27 mouse cellular contexts compared by ENCODE assay signal in genomic region chr11:60436618-60437017, GRCm38 (mm10). TPM values are rescaled to one million over a fixed set of nuclear protein-coding genes. Genes with fewer than 3 reads are reported as not detected.
DNase-seq lines count a peak whose midpoint lies in the region; ATAC-seq and TF ChIP-seq lines count a peak whose summit lies in the region.
"Had no signal": no experiment of that assay in that cellular context is flagged by ENCODE, and none has a peak within 500 bp of the region (broad histone marks: within the 10 kb centered on the region; RNA-seq: fewer than 3 reads in every experiment).

No protein-coding gene starts in this region.

- H3ac ChIP-seq in myocyte (ENCODE audit: control insufficient read depth, insufficient read length) = no peak overlapping the region

- no peak for TF ChIP-seq POLR2A in myocyte (IDR thresholded peaks at IDR 0.05; ENCODE audit: insufficient read length, low read depth)

- peak overlapping the region; percentile 71 for H3K4me3 ChIP-seq in megakaryocyte, embryonic 14.5 days (replicated peaks)
- no peak overlapping the region for H3K4me3 ChIP-seq in myocyte
- H3K4me3 ChIP-seq: embryonic facial prominence, embryonic 13.5 days; erythroblast, embryonic 14.5 days; forebrain, embryonic 12.5 days; heart, adult 2 months; heart, embryonic 12.5 days; hindbrain, embryonic 13.5 days; liver, embryonic 15.5 days; lung, embryonic 15.5 days; midbrain, embryonic 12.5 days; stomach, embryonic 15.5 days had no signal

- H3K27me3 ChIP-seq in megakaryocyte, embryonic 14.5 days (replicated peaks) = no peaks in the 10 kb centered on the region
- no peaks in the 10 kb centered on the region for H3K27me3 ChIP-seq in myocyte (ENCODE audit: control insufficient read depth, insufficient read depth, insufficient read length)
- H3K27me3 ChIP-seq: embryonic facial prominence, embryonic 13.5 days; forebrain, embryonic 12.5 days; heart, embryonic 12.5 days; hindbrain, embryonic 13.5 days; liver, embryonic 15.5 days; lung, embryonic 15.5 days; midbrain, embryonic 12.5 days; stomach, embryonic 15.5 days had no signal

- H3K36me3 ChIP-seq in megakaryocyte, embryonic 14.5 days (replicated peaks; ENCODE audit: low read length) = peaks cover 88% of the 10 kb centered on the region
- peaks cover 15% of the 10 kb centered on the region for H3K36me3 ChIP-seq in myocyte (ENCODE audit: control insufficient read depth, insufficient read depth)

- no peaks in the 10 kb centered on the region for H3K9me3 ChIP-seq in megakaryocyte, embryonic 14.5 days
- H3K9me3 ChIP-seq: embryonic facial prominence, embryonic 13.5 days; forebrain, embryonic 12.5 days; heart, embryonic 12.5 days; hindbrain, embryonic 13.5 days; liver, embryonic 15.5 days; lung, embryonic 15.5 days; midbrain, embryonic 12.5 days; stomach, embryonic 15.5 days had no signal

- peak overlapping the region; percentile 57 for H3K4me2 ChIP-seq in myocyte (ENCODE audit: low read depth)
- H3K4me2 ChIP-seq: embryonic facial prominence, embryonic 13.5 days; forebrain, embryonic 12.5 days; heart, embryonic 12.5 days; hindbrain, embryonic 13.5 days; liver, embryonic 15.5 days; lung, embryonic 15.5 days; midbrain, embryonic 12.5 days; stomach, embryonic 15.5 days had no signal

- peak; percentile 49 for DNase-seq in MN1 (ENCODE audit: low spot score)
- DNase-seq in adrenal gland, postnatal 25 days = peak; percentile 9
- DNase-seq in cerebellum, adult 9-10 months = no peak
- no peak for DNase-seq in kidney, postnatal 25 days
- DNase-seq in spleen, adult 18-20 months = no peak
- DNase-seq: cerebellum, adult 8-10 months; embryo, embryonic 11 days; gastrocnemius, postnatal 36 days; heart, adult 2 months; heart, postnatal 4 days; kidney, adult 9 months; kidney, postnatal 10 days had no signal

- ATAC-seq in megakaryocyte, adult 5-6 weeks (ENCODE audit: poor library complexity, severe bottlenecking) = no peak
- ATAC-seq: CD4-positive, CD25-positive, alpha-beta regulatory T cell, adult 4 months; intestine, postnatal 0 days had no signal

- no peaks in the 10 kb centered on the region for H3K79me2 ChIP-seq in myocyte (ENCODE audit: control insufficient read depth, insufficient read depth)

- peaks cover 59% of the 10 kb centered on the region for H3K4me1 ChIP-seq in megakaryocyte, embryonic 14.5 days
- H3K4me1 ChIP-seq: embryonic facial prominence, embryonic 13.5 days; forebrain, embryonic 12.5 days; heart, embryonic 12.5 days; hindbrain, embryonic 13.5 days; lung, embryonic 15.5 days; midbrain, embryonic 12.5 days; stomach, embryonic 15.5 days had no signal

TF ChIP-seq in myocyte, 11 proteins besides CTCF, POLR2A, EP300 and RAD21:
- TF ChIP-seq REST (IDR thresholded peaks at IDR 0.05; ENCODE audit: insufficient read depth, insufficient read length) (no peak), E2F4 (IDR thresholded peaks at IDR 0.05; ENCODE audit: insufficient read depth) (no peak), SRF (IDR thresholded peaks at IDR 0.05; ENCODE audit: control insufficient read depth, insufficient read length, low read depth) (no peak), MAX (IDR thresholded peaks at IDR 0.05; ENCODE audit: low read depth) (no peak), CEBPB (IDR thresholded peaks at IDR 0.05; ENCODE audit: insufficient read depth, poor library complexity, severe bottlenecking) (no peak), TCF12 (IDR thresholded peaks at IDR 0.05; ENCODE audit: insufficient read depth, poor library complexity, severe bottlenecking) (no peak), USF1 (IDR thresholded peaks at IDR 0.05; ENCODE audit: low read depth) (no peak), MYOD1 (IDR thresholded peaks at IDR 0.05; ENCODE audit: control insufficient read depth in 1 of 3, insufficient read length in 2 of 3, low read depth in 2 of 3) (no peak), MYOG (IDR thresholded peaks at IDR 0.05; ENCODE audit: control insufficient read depth in 1 of 3, insufficient read depth in 1 of 3, insufficient read length in 2 of 3, low read depth in 2 of 3) (no peak), TCF3 (IDR thresholded peaks at IDR 0.05; ENCODE audit: insufficient read length, low read depth) (no peak), POLR2AphosphoS2 (IDR thresholded peaks at IDR 0.05; ENCODE audit: insufficient read length, low read depth) (no peak)

RNA-seq across cellular contexts. Expression of gene Drg2, which starts 17.8 kb away (rescaled TPM):
- polyA plus RNA-seq in megakaryocyte, embryonic 14.5 days (2012; ENCODE audit: insufficient read depth, low replicate concordance) = 36.8 and 100 TPM in 2 replicates
- 19.5 and 21.5 TPM in 2 replicates for total RNA-seq in megakaryocyte, adult 5-6 weeks (2015)
- 35.4 and 47.0 TPM in 2 replicates for total RNA-seq in megakaryocyte, adult 5-6 weeks (2017)
- 68.9 and 70.1 TPM in 2 replicates for total RNA-seq in adrenal gland, postnatal 25 days (2021)
- polyA plus RNA-seq in myocyte (2012; fragmentation: generic; extraction: Trizol) = 63.1 TPM

RNA-seq across cellular contexts. Expression of gene Atpaf2, which starts 18.4 kb away (rescaled TPM):
- 19.4 and 40.7 TPM in 2 replicates for polyA plus RNA-seq in megakaryocyte, embryonic 14.5 days (2012; ENCODE audit: insufficient read depth, low replicate concordance)
- 10.1 and 15.6 TPM in 2 replicates for total RNA-seq in megakaryocyte, adult 5-6 weeks (2015)
- 38.2 and 43.3 TPM in 2 replicates for total RNA-seq in megakaryocyte, adult 5-6 weeks (2017)
- 49.6 and 59.5 TPM in 2 replicates for total RNA-seq in adrenal gland, postnatal 25 days (2021)
- 32.5 TPM for polyA plus RNA-seq in myocyte (2012; fragmentation: generic; extraction: Trizol)

RNA-seq across cellular contexts. Expression of gene Gid4, which starts 19.7 kb away (rescaled TPM):
- 7.1 and 18.8 TPM in 2 replicates for polyA plus RNA-seq in megakaryocyte, embryonic 14.5 days (2012; ENCODE audit: insufficient read depth, low replicate concordance)
- 9.0 and 11.7 TPM in 2 replicates for total RNA-seq in megakaryocyte, adult 5-6 weeks (2015)
- total RNA-seq in megakaryocyte, adult 5-6 weeks (2017) = 9.9 and 12.3 TPM in 2 replicates
- 49.1 and 50.1 TPM in 2 replicates for total RNA-seq in adrenal gland, postnatal 25 days (2021)
- 8.1 TPM for polyA plus RNA-seq in myocyte (2012; fragmentation: generic; extraction: Trizol)

RNA-seq across cellular contexts. Expression of gene Myo15, which starts 32.5 kb away (rescaled TPM):
- polyA plus RNA-seq in megakaryocyte, embryonic 14.5 days (2012; ENCODE audit: insufficient read depth, low replicate concordance) = not detected in 2 replicates
- total RNA-seq in megakaryocyte, adult 5-6 weeks (2015) = 0.07 TPM in 1 of 2 replicates, not detected in the other
- 0.07 and 0.69 TPM in 2 replicates for total RNA-seq in megakaryocyte, adult 5-6 weeks (2017)
- 0.24 TPM in 2 replicates for total RNA-seq in adrenal gland, postnatal 25 days (2021)
- polyA plus RNA-seq in myocyte (2012; fragmentation: generic; extraction: Trizol) = not detected
- total RNA-seq: gastrocnemius, postnatal 36 days had no signal
- polyA plus RNA-seq: CD4-positive, CD25-positive, alpha-beta regulatory T cell, adult 4 months; heart, postnatal 0 days had no signal

Comparison
In these comparisons a context has a peak if more than half of its experiments do, and no peak if none do; other contexts are left out.
1. DNase-seq: peak in MN1 (single experiment) and adrenal gland, postnatal 25 days (single experiment); none in cerebellum, adult 9-10 months (single experiment), kidney, postnatal 25 days (0 of 2) and spleen, adult 18-20 months (0 of 2).